In the genomic region with DNA sequence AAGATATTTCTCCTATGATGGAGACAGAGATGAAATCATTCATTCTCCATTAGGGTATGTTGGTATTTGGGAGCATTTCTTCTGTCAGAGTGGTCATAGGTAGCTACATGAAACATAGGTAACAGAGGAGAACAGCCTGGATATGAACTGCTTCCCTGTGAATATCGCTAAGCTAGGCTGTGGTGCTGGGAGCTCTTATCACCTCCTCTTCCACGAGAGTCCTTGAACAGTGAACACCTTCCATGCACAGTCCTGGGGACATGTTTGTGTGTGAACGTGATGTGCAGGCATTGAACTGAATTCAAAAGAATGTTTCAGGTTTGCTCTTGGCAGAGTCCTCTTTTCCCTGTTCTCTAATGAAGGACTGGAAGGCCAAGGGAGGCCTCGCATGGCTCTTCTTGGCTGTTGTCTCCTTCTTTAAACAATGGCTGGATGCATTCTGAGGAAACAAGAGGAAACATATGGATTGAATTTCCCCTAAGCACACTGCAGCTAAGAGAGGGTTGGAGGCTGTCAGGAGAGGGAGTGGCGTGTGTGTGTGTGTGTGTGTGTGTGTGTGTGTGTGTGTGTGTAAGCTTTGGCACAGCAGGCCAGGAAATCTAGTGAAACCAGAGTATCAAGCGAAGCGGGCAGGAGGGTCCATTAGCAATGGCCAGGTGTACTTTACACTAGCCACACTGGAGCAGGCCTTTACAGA, we compare ENCODE assay signal across 13 mouse cellular contexts.
DNase-seq lines count a peak whose midpoint lies in the region; ATAC-seq and TF ChIP-seq lines count a peak whose summit lies in the region.
"Had no signal": no experiment of that assay in that cellular context is flagged by ENCODE, and none has a peak within 500 bp of the region (broad histone marks: within the 10 kb centered on the region; RNA-seq: fewer than 3 reads in every experiment).

No protein-coding gene starts in this region.

- WGBS in kidney, embryonic 15.5 days = 76% methylated on average over 7 of the region's 7 CpGs
- WGBS in heart, embryonic 13.5 days = 61% methylated on average over 7 of the region's 7 CpGs
- 70% methylated on average over 7 of the region's 7 CpGs for WGBS in limb, embryonic 10.5 days
- WGBS in liver, postnatal 0 days (ENCODE audit: insufficient replicate concordance) = 68% methylated on average over 7 of the region's 7 CpGs

- no peak overlapping the region for H3K4me2 ChIP-seq in kidney, embryonic 15.5 days
- no peak overlapping the region for H3K4me2 ChIP-seq in heart, embryonic 13.5 days
- H3K4me2 ChIP-seq in liver, postnatal 0 days (ENCODE audit: low read depth, low read length) = no peak overlapping the region
- H3K4me2 ChIP-seq: liver, embryonic 15.5 days; stomach, embryonic 15.5 days had no signal

- H3K9ac ChIP-seq in kidney, embryonic 15.5 days = no peak overlapping the region
- H3K9ac ChIP-seq in heart, embryonic 13.5 days = no peak overlapping the region
- no peak overlapping the region for H3K9ac ChIP-seq in liver, postnatal 0 days (replicated peaks)
- H3K9ac ChIP-seq: liver, embryonic 15.5 days; stomach, embryonic 15.5 days had no signal

- no peak overlapping the region for H3K4me3 ChIP-seq in kidney, embryonic 15.5 days (replicated peaks)
- H3K4me3 ChIP-seq in heart, embryonic 13.5 days = no peak overlapping the region
- H3K4me3 ChIP-seq in limb, embryonic 10.5 days = no peak overlapping the region
- H3K4me3 ChIP-seq in liver, postnatal 0 days (ENCODE audit: low read depth, low read length) = no peak overlapping the region
- H3K4me3 ChIP-seq: liver, embryonic 15.5 days; stomach, embryonic 15.5 days had no signal

- no peak for ATAC-seq in kidney, embryonic 15.5 days (replicated peaks; ENCODE audit: low FRiP score)
- no peak for ATAC-seq in heart, embryonic 13.5 days (ENCODE audit: extremely low read depth, insufficient number of reproducible peaks, low FRiP score, low TSS enrichment)
- ATAC-seq in liver, postnatal 0 days = no peak

- no peak for DNase-seq in kidney, adult 8-10 months
- DNase-seq in embryo, embryonic 9.5 days (ENCODE audit: extremely low spot score) = peak; percentile 21
- DNase-seq in limb, embryonic 10.5 days (ENCODE audit: low spot score) = peak; percentile 68
- no peak for DNase-seq in B cell, adult 2 months
- DNase-seq in frontal cortex, adult 2 months (ENCODE audit: extremely low spot score in 1 of 2, low spot score in 1 of 2) = no peak
- DNase-seq in liver, postnatal 0 days = no peak
- DNase-seq: cerebellum, adult 9-10 months; gastrocnemius, postnatal 14 days; right cerebral cortex, postnatal 14 days had no signal

- no peaks in the 10 kb centered on the region for H3K36me3 ChIP-seq in kidney, embryonic 15.5 days
- no peaks in the 10 kb centered on the region for H3K36me3 ChIP-seq in heart, embryonic 13.5 days
- no peaks in the 10 kb centered on the region for H3K36me3 ChIP-seq in limb, embryonic 10.5 days
- H3K36me3 ChIP-seq in liver, postnatal 0 days (replicated peaks; ENCODE audit: insufficient read depth, low read length) = no peaks in the 10 kb centered on the region
- H3K36me3 ChIP-seq: liver, embryonic 15.5 days; stomach, embryonic 15.5 days had no signal

- TF ChIP-seq EP300 in liver, postnatal 0 days (IDR thresholded peaks at IDR 0.05; ENCODE audit: low read depth) = no peak

- no peaks in the 10 kb centered on the region for H3K27me3 ChIP-seq in kidney, embryonic 15.5 days
- H3K27me3 ChIP-seq in heart, embryonic 13.5 days (replicated peaks) = no peaks in the 10 kb centered on the region
- H3K27me3 ChIP-seq in limb, embryonic 10.5 days (ENCODE audit: low read depth, poor library complexity, severe bottlenecking) = no peaks in the 10 kb centered on the region
- no peaks in the 10 kb centered on the region for H3K27me3 ChIP-seq in liver, postnatal 0 days (ENCODE audit: insufficient read depth, low read length)
- H3K27me3 ChIP-seq: liver, embryonic 15.5 days; stomach, embryonic 15.5 days had no signal

- H3K9me3 ChIP-seq in kidney, embryonic 15.5 days (replicated peaks) = no peaks in the 10 kb centered on the region
- H3K9me3 ChIP-seq in heart, embryonic 13.5 days = no peaks in the 10 kb centered on the region
- no peaks in the 10 kb centered on the region for H3K9me3 ChIP-seq in limb, embryonic 10.5 days (replicated peaks)
- no peaks in the 10 kb centered on the region for H3K9me3 ChIP-seq in liver, postnatal 0 days (ENCODE audit: low read length)
- H3K9me3 ChIP-seq: liver, embryonic 15.5 days; stomach, embryonic 15.5 days had no signal

- no peaks in the 10 kb centered on the region for H3K4me1 ChIP-seq in kidney, embryonic 15.5 days
- no peaks in the 10 kb centered on the region for H3K4me1 ChIP-seq in heart, embryonic 13.5 days
- peaks cover 13% of the 10 kb centered on the region for H3K4me1 ChIP-seq in limb, embryonic 10.5 days
- no peaks in the 10 kb centered on the region for H3K4me1 ChIP-seq in liver, postnatal 0 days (ENCODE audit: insufficient read depth)
- H3K4me1 ChIP-seq: liver, embryonic 15.5 days; stomach, embryonic 15.5 days had no signal

- TF ChIP-seq CTCF in liver, postnatal 0 days (IDR thresholded peaks at IDR 0.05; ENCODE audit: low read depth) = no peak

- H3K27ac ChIP-seq in kidney, embryonic 15.5 days = 0 out of 2 replicates have a peak overlapping the region, but pooled peaks have one; percentile 10
- H3K27ac ChIP-seq in heart, embryonic 13.5 days (replicated peaks) = 0 out of 2 replicates have a peak overlapping the region, but pooled peaks have one; percentile 28
- peak overlapping the region; percentile 84 for H3K27ac ChIP-seq in limb, embryonic 10.5 days
- no peak overlapping the region for H3K27ac ChIP-seq in liver, postnatal 0 days (ENCODE audit: low read depth)
- H3K27ac ChIP-seq: liver, embryonic 15.5 days; stomach, embryonic 15.5 days had no signal

Comparison
In these comparisons a context has a peak if more than half of its experiments do, and no peak if none do; other contexts are left out.
1. DNase-seq: peak in embryo, embryonic 9.5 days (single experiment) and limb, embryonic 10.5 days (single experiment); none in kidney, adult 8-10 months (0 of 2), B cell, adult 2 months (0 of 2), frontal cortex, adult 2 months (0 of 2) and liver, postnatal 0 days (single experiment).